Mouse (Mus musculus) MEL (cell line): ENCODE measurements around the gene Trmu. TPM values are rescaled to one million over a fixed set of nuclear protein-coding genes. Genes with fewer than 3 reads are reported as not detected.
A peak's percentile ranks its signal among the peaks of the same experiment; 100 is the strongest.

Source experiments
- DNase-seq: peaks from one replicate; pipeline ENCODE4 v3.0.0; 2011; ENCODE audit warnings: low read depth, low spot score
- H3K27ac ChIP-seq: 2 replicates; pipeline ENCODE4 v1.5.1; 2012; ENCODE audit warnings: low read depth, mild to moderate bottlenecking, control low read depth, low read length, moderate library complexity; ENCODE audit not compliant: control insufficient read depth
- H3K27me3 ChIP-seq, 2 experiments: fragments of 150-350 bp in 1 of 2; sonication (generic) in 1 of 2; 2 replicates each; pipeline ENCODE4 v1.6.1; 2012; ENCODE audit warnings: low read length in 2 of 2, mild to moderate bottlenecking in 2 of 2, improper control_type of control experiment in 1 of 2, moderate library complexity in 1 of 2; ENCODE audit not compliant: insufficient read depth in 2 of 2, control insufficient read depth in 1 of 2
- H3K36me3 ChIP-seq, 2 experiments: 2 replicates each; pipeline ENCODE4 v1.6.1; 2012 to 2014; ENCODE audit warnings: low read length in 2 of 2, improper control_type of control experiment in 1 of 2, inconsistent platforms in 1 of 2, mild to moderate bottlenecking in 1 of 2; ENCODE audit not compliant: insufficient read depth in 2 of 2, control insufficient read depth in 1 of 2
- H3K4me1 ChIP-seq, 2 experiments: fragments of 150-350 bp in 1 of 2; sonication (generic) in 1 of 2; 2 replicates each; pipeline ENCODE4 v1.6.1; 2012; ENCODE audit warnings: low read length in 2 of 2, improper control_type of control experiment in 1 of 2, mild to moderate bottlenecking in 1 of 2; ENCODE audit not compliant: insufficient read depth in 2 of 2, control insufficient read depth in 1 of 2
- H3K4me3 ChIP-seq, 2 experiments: fragments of 150-350 bp in 1 of 2; sonication (generic) in 1 of 2; 2 replicates each; pipeline ENCODE4 v1.5.1; 2012; ENCODE audit warnings: low read depth in 2 of 2, low read length in 2 of 2, mild to moderate bottlenecking in 2 of 2, moderate library complexity in 2 of 2, control low read depth in 1 of 2, improper control_type of control experiment in 1 of 2; ENCODE audit not compliant: control insufficient read depth in 1 of 2, insufficient read depth in 1 of 2
- H3K79me2 ChIP-seq: 2 replicates; pipeline ENCODE4 v1.6.1; 2012; ENCODE audit warnings: mild to moderate bottlenecking, low read length, moderate library complexity; ENCODE audit not compliant: control insufficient read depth, poor library complexity, insufficient read depth
- H3K9ac ChIP-seq: 2 replicates; pipeline ENCODE4 v1.6.1; 2012; ENCODE audit warnings: low read depth, mild to moderate bottlenecking, control low read depth, low read length, moderate library complexity; ENCODE audit not compliant: control insufficient read depth, poor library complexity, severe bottlenecking
- H3K9me3 ChIP-seq: fragments of 150-350 bp; sonication (generic); replicated peaks from 2 replicates; pipeline ENCODE4 v1.6.1; 2012; ENCODE audit warnings: mild to moderate bottlenecking, low read length, improper control_type of control experiment, moderate library complexity; ENCODE audit not compliant: insufficient read depth
- CHD1 ChIP-seq: IDR thresholded peaks from 2 replicates; pipeline ENCODE4 v1.6.1; 2012; ENCODE audit warnings: low read depth, mild to moderate bottlenecking, inconsistent platforms, low read length, improper control_type of control experiment
- CHD2 ChIP-seq: IDR thresholded peaks from 2 replicates; pipeline ENCODE4 v1.6.1; 2011; ENCODE audit warnings: low read length, improper control_type of control experiment
- CTCF ChIP-seq, 3 experiments: IDR thresholded peaks in 2 of 3; conservative IDR thresholded peaks in 1 of 3; 2 replicates each; pipeline ENCODE4 v1.5.1; 2011 to 2012; ENCODE audit warnings: low read length in 3 of 3, low read depth in 2 of 3, mild to moderate bottlenecking in 2 of 3, improper control_type of control experiment in 1 of 3, inconsistent platforms in 1 of 3, mixed read lengths in 1 of 3, moderate library complexity in 1 of 3; ENCODE audit not compliant: control insufficient read depth in 1 of 3, insufficient read depth in 1 of 3, poor library complexity in 1 of 3, severe bottlenecking in 1 of 3
- ELF1 ChIP-seq: IDR thresholded peaks from 2 replicates; pipeline ENCODE4 v1.6.1; 2014; ENCODE audit warnings: low read depth, mild to moderate bottlenecking, inconsistent platforms, low read length, improper control_type of control experiment, moderate library complexity
- ETS1 ChIP-seq: IDR thresholded peaks from 2 replicates; pipeline ENCODE4 v1.6.1; 2012; ENCODE audit warnings: low read depth, mild to moderate bottlenecking, inconsistent platforms, low read length, improper control_type of control experiment, moderate library complexity
- HCFC1 ChIP-seq: IDR thresholded peaks from 2 replicates; pipeline ENCODE4 v1.6.1; 2012; ENCODE audit warnings: low read depth, mild to moderate bottlenecking, inconsistent platforms, low read length, improper control_type of control experiment, moderate library complexity
- JUND ChIP-seq: IDR thresholded peaks from 2 replicates; pipeline ENCODE4 v1.6.1; 2011; ENCODE audit warnings: low read depth, mild to moderate bottlenecking, improper control_type of control experiment, low read length
- KAT2A ChIP-seq: conservative IDR thresholded peaks from 2 replicates; pipeline ENCODE4 v1.6.1; 2012; ENCODE audit warnings: low read depth, low read length, improper control_type of control experiment, inconsistent platforms
- MAFK ChIP-seq: IDR thresholded peaks from 2 replicates; pipeline ENCODE4 v1.6.1; 2011; ENCODE audit warnings: low read depth, mild to moderate bottlenecking, low read length, improper control_type of control experiment, borderline replicate concordance
- MAX ChIP-seq: IDR thresholded peaks from 2 replicates; pipeline ENCODE4 v1.6.1; 2011; ENCODE audit warnings: low read length, improper control_type of control experiment
- MAZ ChIP-seq: IDR thresholded peaks from 2 replicates; pipeline ENCODE4 v1.6.1; 2012; ENCODE audit warnings: low read depth, mild to moderate bottlenecking, inconsistent platforms, low read length, improper control_type of control experiment
- MXI1 ChIP-seq: IDR thresholded peaks from 2 replicates; pipeline ENCODE4 v1.6.1; 2011; ENCODE audit warnings: mild to moderate bottlenecking, low read depth, low read length, improper control_type of control experiment
- MYB ChIP-seq: IDR thresholded peaks from 2 replicates; pipeline ENCODE4 v1.6.1; 2011; ENCODE audit warnings: mild to moderate bottlenecking, low read depth, low read length, improper control_type of control experiment
- MYC ChIP-seq: IDR thresholded peaks from 2 replicates; pipeline ENCODE4 v1.6.1; 2011; ENCODE audit warnings: low read depth, mild to moderate bottlenecking, low read length, improper control_type of control experiment, moderate library complexity
- NELFE ChIP-seq: IDR thresholded peaks from 2 replicates; pipeline ENCODE4 v1.6.1; 2011; ENCODE audit warnings: low read depth, low read length, improper control_type of control experiment
- NRF1 ChIP-seq: IDR thresholded peaks from 2 replicates; pipeline ENCODE4 v1.6.1; 2014; ENCODE audit warnings: low read depth, mild to moderate bottlenecking, inconsistent platforms, low read length, improper control_type of control experiment, moderate library complexity; ENCODE audit not compliant: poor library complexity, insufficient read depth, severe bottlenecking
- POLR2A ChIP-seq, 2 experiments: IDR thresholded peaks; 2 replicates each; pipeline ENCODE4 v1.6.1; 2011 to 2012; ENCODE audit warnings: low read length in 2 of 2, mild to moderate bottlenecking in 2 of 2, control low read depth in 1 of 2, improper control_type of control experiment in 1 of 2, low read depth in 1 of 2, moderate library complexity in 1 of 2; ENCODE audit not compliant: control insufficient read depth in 1 of 2, insufficient read depth in 1 of 2, poor library complexity in 1 of 2
- POLR2AphosphoS2 ChIP-seq: IDR thresholded peaks from 2 replicates; pipeline ENCODE4 v1.6.1; 2011; ENCODE audit warnings: low read length, improper control_type of control experiment
- RAD21 ChIP-seq: IDR thresholded peaks from 2 replicates; pipeline ENCODE4 v1.6.1; 2011; ENCODE audit warnings: mild to moderate bottlenecking, low read depth, low read length, improper control_type of control experiment
- SIN3A ChIP-seq: IDR thresholded peaks from 2 replicates; pipeline ENCODE4 v1.6.1; 2012; ENCODE audit warnings: low read length, improper control_type of control experiment, inconsistent platforms
- SMC3 ChIP-seq: IDR thresholded peaks from 2 replicates; pipeline ENCODE4 v1.6.1; 2011; ENCODE audit warnings: low read depth, low read length, improper control_type of control experiment
- TAL1 ChIP-seq: IDR thresholded peaks from 2 replicates; pipeline ENCODE4 v1.6.1; 2012; ENCODE audit warnings: mild to moderate bottlenecking, inconsistent platforms, low read length, moderate library complexity, mixed read lengths
- TBP ChIP-seq: IDR thresholded peaks from 2 replicates; pipeline ENCODE4 v1.8.0; 2011; ENCODE audit warnings: low read depth, low read length, improper control_type of control experiment
- TCF12 ChIP-seq: IDR thresholded peaks from 2 replicates; pipeline ENCODE4 v1.6.1; 2014; ENCODE audit warnings: low read depth, mild to moderate bottlenecking, inconsistent platforms, low read length, improper control_type of control experiment, moderate library complexity
- USF1 ChIP-seq: IDR thresholded peaks from 2 replicates; pipeline ENCODE4 v1.6.1; 2014; ENCODE audit warnings: low read depth, mild to moderate bottlenecking, inconsistent platforms, low read length, improper control_type of control experiment, moderate library complexity
- USF2 ChIP-seq, 2 experiments: IDR thresholded peaks; 2 replicates each; pipeline ENCODE4 v1.6.1; 2011 to 2012; ENCODE audit warnings: improper control_type of control experiment in 2 of 2, low read length in 2 of 2, borderline replicate concordance in 1 of 2, inconsistent platforms in 1 of 2, low read depth in 1 of 2, mild to moderate bottlenecking in 1 of 2; ENCODE audit not compliant: insufficient read depth in 1 of 2
- ZMIZ1 ChIP-seq: IDR thresholded peaks from 2 replicates; pipeline ENCODE4 v1.6.1; 2012; ENCODE audit warnings: low read depth, mild to moderate bottlenecking, inconsistent platforms, low read length, improper control_type of control experiment, moderate library complexity
- polyA plus RNA-seq, 2 experiments: library from polyadenylated mRNA; stranded (reverse) in 1 of 2; unstranded in 1 of 2; fragments of >175 nt in 1 of 2; fragments of >200 nt in 1 of 2; gene quantifications; 2 replicates each; pipeline versions ENCODE4 v1.2.1 to v1.2.4; 2012; ENCODE audit warnings: low replicate concordance in 2 of 2, low read depth in 1 of 2; ENCODE audit not compliant: insufficient read length in 2 of 2, insufficient read depth in 1 of 2, missing spikeins in 1 of 2
- total RNA-seq: library from RNA; depleted of rRNA; stranded (reverse); fragments of 300-350 nt; gene quantifications from 2 replicates; pipeline ENCODE4 v1.2.3, GENCODE M21; 2012

Gene Trmu
- total and polyA plus RNA-seq, 3 experiments: 21.9 to 22.2 TPM; not detected in 1

GRCm38 (mm10) chr15:85878848-85879497 is at the start of gene Trmu (continued):
- TF ChIP-seq KAT2A (no peak), MYB (no peak), NELFE (peak; percentile 82), POLR2A (IDR thresholded peaks at IDR 0.05; ENCODE audit: control insufficient read depth in 1 of 2, insufficient read depth in 1 of 2, low read depth in 1 of 2, low read length in 2 of 2, poor library complexity in 1 of 2) (peak; percentile 82 to 95), CHD2 (no peak), MAFK (no peak)

- Histone ChIP-seq H3K79me2 (no peaks in the 10 kb centered on the region), H3K27me3 (no peaks in the 10 kb centered on the region), H3K9ac (no peak overlapping the region), H3K4me1 (peaks cover 2 to 13% of the 10 kb centered on the region in 2 experiments), H3K9me3 (no peaks in the 10 kb centered on the region), H3K36me3 (0 out of 4 replicates have a peak, but pooled peaks cover 0 to 3% of the 10 kb centered on the region in 2 experiments), H3K4me3 (no peak overlapping the region), H3K27ac (no peak overlapping the region)
- TF ChIP-seq CTCF (IDR thresholded peaks at IDR 0.05 in 2 of 3, conservative IDR thresholded peaks at IDR 0.05 in 1 of 3; ENCODE audit: control insufficient read depth in 1 of 3, insufficient read depth in 1 of 3, low read depth in 2 of 3, low read length in 3 of 3, poor library complexity in 1 of 3, severe bottlenecking in 1 of 3): no peak
- TF ChIP-seq TBP: no peak
- TF ChIP-seq USF2 (IDR thresholded peaks at IDR 0.05; ENCODE audit: borderline replicate concordance in 1 of 2, insufficient read depth in 1 of 2, low read depth in 1 of 2, low read length in 2 of 2): no peak
- TF ChIP-seq TAL1: no peak
- TF ChIP-seq CHD1: no peak
- no peak for TF ChIP-seq KAT2A
- no peak for TF ChIP-seq POLR2AphosphoS2
- no peak for TF ChIP-seq SMC3
- TF ChIP-seq NELFE: no peak
- TF ChIP-seq ETS1: no peak
- TF ChIP-seq CHD2: no peak
- no peak for DNase-seq
Observed at GRCm38 (mm10) chr15:85829470-85829869, 49.6 kb upstream of the Trmu start.

DNA sequence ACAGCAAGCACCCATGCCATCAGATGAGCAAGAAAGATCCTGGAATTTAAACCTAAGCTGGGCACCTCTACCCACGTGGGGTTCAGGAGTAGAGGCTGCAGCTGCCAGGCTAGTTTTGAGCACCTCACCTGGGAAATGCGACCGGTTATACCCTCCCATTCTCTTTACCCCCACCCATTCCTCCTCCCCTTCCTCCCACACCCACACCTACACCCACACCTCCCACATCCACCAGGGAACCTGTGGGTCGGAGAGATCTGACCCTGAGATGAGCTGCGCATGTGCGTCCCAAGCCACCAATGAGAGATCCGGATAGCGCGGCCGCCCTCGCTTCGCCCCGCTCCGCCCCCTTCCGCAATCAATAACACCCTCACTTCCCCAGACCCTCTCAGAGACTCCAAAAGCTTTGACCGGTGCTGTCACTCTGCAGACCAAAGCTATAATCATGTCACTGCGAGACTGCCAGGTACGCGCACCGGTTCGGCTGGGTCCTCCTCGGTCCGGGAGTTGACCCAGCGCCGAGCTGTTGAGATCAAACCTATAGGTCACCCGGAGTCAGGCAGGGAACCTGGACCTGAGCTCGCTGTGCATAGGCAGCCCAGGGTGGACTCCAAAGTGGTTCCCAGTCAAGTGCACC is 47.0 kb upstream of the Trmu start, which contains the start of gene Ttc38:
TSS of gene Ttc38 (plus strand) at position 353 of the 637 bp plus-strand sequence.
- Histone ChIP-seq H3K79me2 (no peaks in the 10 kb centered on the region), H3K4me3 (peak within 1 kb of the TSS; percentile 73 to 96)
- peak; percentile 75 for TF ChIP-seq MAX
- TF ChIP-seq ZMIZ1: peak; percentile 86
- TF ChIP-seq MYC: peak; percentile 75; the same call in 1 of the 2 replicates
- peak; percentile 65 to 85; a peak in 2 of 4 replicates for TF ChIP-seq POLR2A (IDR thresholded peaks at IDR 0.05; ENCODE audit: control insufficient read depth in 1 of 2, insufficient read depth in 1 of 2, low read depth in 1 of 2, low read length in 2 of 2, poor library complexity in 1 of 2)
- TF ChIP-seq USF2 (IDR thresholded peaks at IDR 0.05; ENCODE audit: borderline replicate concordance in 1 of 2, insufficient read depth in 1 of 2, low read depth in 1 of 2, low read length in 2 of 2): no peak
- TF ChIP-seq MXI1: peak; percentile 85
- TF ChIP-seq SIN3A: peak; percentile 81
- 0 out of 2 replicates have a peak, but pooled peaks have one; percentile 29 for TF ChIP-seq USF1
- TF ChIP-seq ELF1: peak; percentile 87
- TF ChIP-seq RAD21: no peak
- TF ChIP-seq MAZ: peak; percentile 51; the same call in 1 of the 2 replicates
- no peak for TF ChIP-seq JUND
- no peak for TF ChIP-seq CHD1
- peak; percentile 85 for TF ChIP-seq TBP
- TF ChIP-seq TCF12: peak; percentile 70
- TF ChIP-seq NRF1: peak; percentile 96
- peak; percentile 76 for TF ChIP-seq NELFE
- peak; percentile 69 for TF ChIP-seq HCFC1
- TF ChIP-seq POLR2AphosphoS2: peak; percentile 68; the same call in 1 of the 2 replicates
- TF ChIP-seq, all 39 proteins: peak for 15
- Histone ChIP-seq H3K9me3 (no peaks in the 10 kb centered on the region), H3K27ac (no peak within 1 kb of the TSS), H3K27me3 (no peaks in the 10 kb centered on the region), H3K4me1 (peaks cover 0 to 10% of the 10 kb centered on the region in 2 experiments; a peak in 3 of 4 replicates), H3K9ac (peak within 1 kb of the TSS; percentile 67), H3K36me3 (no peaks in the 10 kb centered on the region)
- peak; percentile 88 for DNase-seq
